Mouse (Mus musculus) stomach, postnatal 0 days (tissue): ENCODE data around the gene Pxn.

ENCODE experiments used
- CTCF ChIP-seq: IDR thresholded peaks from 2 replicates; pipeline ENCODE4 v1.5.1; 2016; ENCODE audit warnings: antibody characterized with exemption, low read depth, mild to moderate bottlenecking, moderate library complexity
- EP300 ChIP-seq: optimal IDR thresholded peaks from 2 replicates; pipeline ENCODE3; 2016; ENCODE audit warnings: antibody characterized with exemption

GRCm38 (mm10) chr5:115497033-115497432 is 9.4 kb upstream of the Pxn start:
- TF ChIP-seq CTCF: no peak
- TF ChIP-seq EP300: no peak
